ENCODE assay signal across 12 mouse cellular contexts in genomic region chr12:75170970-75171369, GRCm38 (mm10). TPM values are rescaled to one million over a fixed set of nuclear protein-coding genes. Genes with fewer than 3 reads are reported as not detected.
DNase-seq lines count a peak whose midpoint lies in the region; ATAC-seq and TF ChIP-seq lines count a peak whose summit lies in the region.
"Had no signal": no experiment of that assay in that cellular context is flagged by ENCODE, and none has a peak within 500 bp of the region (broad histone marks: within the 10 kb centered on the region; RNA-seq: fewer than 3 reads in every experiment).

No protein-coding gene starts in this region.

- peak; percentile 14 for DNase-seq in heart, postnatal 4 days
- DNase-seq in lung, embryonic 14.5 days: peak; percentile 53
- DNase-seq in lung, postnatal 10 days: no peak
- peak; percentile 16 for DNase-seq in ZHBTc4 (ENCODE audit: low read depth, low spot score)
- peak; percentile 66 for DNase-seq in retina, embryonic 14.5 days (ENCODE audit: low spot score)
- DNase-seq in natural killer cell, adult 2 months (ENCODE audit: low spot score in 2 of 2): no peak
- DNase-seq: cerebellum, adult 11 months; gastrocnemius, postnatal 10 days; thymus, adult 2 months had no signal

- H3K36me3 ChIP-seq in heart, embryonic 12.5 days: no peaks in the 10 kb centered on the region
- H3K36me3 ChIP-seq in lung, embryonic 14.5 days (ENCODE audit: insufficient read depth): no peaks in the 10 kb centered on the region
- H3K36me3 ChIP-seq: limb, embryonic 13.5 days had no signal

- no peak overlapping the region for H3K4me2 ChIP-seq in heart, embryonic 12.5 days
- H3K4me2 ChIP-seq in lung, embryonic 14.5 days: no peak overlapping the region
- H3K4me2 ChIP-seq: limb, embryonic 13.5 days had no signal

- H3K9ac ChIP-seq in heart, embryonic 12.5 days: no peak overlapping the region
- no peak overlapping the region for H3K9ac ChIP-seq in lung, embryonic 14.5 days
- H3K9ac ChIP-seq: limb, embryonic 13.5 days had no signal

- peaks cover 32% of the 10 kb centered on the region for H3K27me3 ChIP-seq in heart, embryonic 12.5 days (replicated peaks)
- H3K27me3 ChIP-seq in lung, embryonic 14.5 days (ENCODE audit: insufficient read depth, low read length): peaks cover 10% of the 10 kb centered on the region

- 21% methylated on average over 2 of the region's 2 CpGs for WGBS in heart, embryonic 12.5 days
- WGBS in lung, embryonic 14.5 days: 23% methylated on average over 2 of the region's 2 CpGs

- ATAC-seq in heart, embryonic 12.5 days (ENCODE audit: insufficient number of reproducible peaks, low FRiP score): no peak
- ATAC-seq in lung, embryonic 14.5 days (ENCODE audit: insufficient read depth): no peak

- peak; percentile 51 for TF ChIP-seq CTCF in lung, embryonic 14.5 days (IDR thresholded peaks at IDR 0.05; ENCODE audit: low read depth)

- H3K4me3 ChIP-seq in heart, embryonic 12.5 days: no peak overlapping the region
- H3K4me3 ChIP-seq in lung, embryonic 14.5 days (ENCODE audit: low read depth, low read length): no peak overlapping the region
- H3K4me3 ChIP-seq: limb, embryonic 13.5 days had no signal

- H3K9me3 ChIP-seq in heart, embryonic 12.5 days (replicated peaks): peaks cover 3% of the 10 kb centered on the region; the same call in 1 of the 2 replicates
- H3K9me3 ChIP-seq in lung, embryonic 14.5 days (ENCODE audit: low read depth, low read length): no peaks in the 10 kb centered on the region

- H3K27ac ChIP-seq in heart, embryonic 12.5 days (ENCODE audit: poor library complexity, severe bottlenecking): no peak overlapping the region
- no peak overlapping the region for H3K27ac ChIP-seq in lung, embryonic 14.5 days (ENCODE audit: low read depth)
- H3K27ac ChIP-seq: limb, embryonic 13.5 days had no signal

- H3K4me1 ChIP-seq in heart, embryonic 12.5 days (replicated peaks): no peaks in the 10 kb centered on the region
- no peaks in the 10 kb centered on the region for H3K4me1 ChIP-seq in lung, embryonic 14.5 days (ENCODE audit: insufficient read depth)

RNA-seq across cellular contexts. Expression of gene Kcnh5, which starts 6.2 kb away (rescaled TPM):
- not detected for total RNA-seq in heart, postnatal 4 days (2021)
- polyA plus RNA-seq in heart, embryonic 12.5 days (2016; fragmentation: Nextera tagmentation; extraction: Ambion mirVana): 0.05 TPM in 1 of 2 replicates, not detected in the other
- polyA plus RNA-seq in lung, embryonic 14.5 days (2014; fragmentation: Nextera tagmentation; extraction: Ambion mirVana): 0.05 TPM in 1 of 2 replicates, not detected in the other
- total RNA-seq: megakaryocyte-erythroid progenitor cell, adult 5-6 weeks had no signal
- polyA plus RNA-seq: thymus, adult 2 months had no signal

Comparison
In these comparisons a context has a peak if more than half of its experiments do, and no peak if none do; other contexts are left out.
1. DNase-seq: peak in heart, postnatal 4 days (single experiment), lung, embryonic 14.5 days (single experiment), ZHBTc4 (single experiment) and retina, embryonic 14.5 days (single experiment); none in lung, postnatal 10 days (single experiment) and natural killer cell, adult 2 months (0 of 2).